Mouse (Mus musculus): Measurements from ENCODE around the gene Gm15557. TPM values are rescaled to one million over a fixed set of nuclear protein-coding genes. Genes with fewer than 3 reads are reported as not detected.

Gm15557 gene
- polyA plus RNA-seq, 1 experiment from 2014 or later: not detected

DNA sequence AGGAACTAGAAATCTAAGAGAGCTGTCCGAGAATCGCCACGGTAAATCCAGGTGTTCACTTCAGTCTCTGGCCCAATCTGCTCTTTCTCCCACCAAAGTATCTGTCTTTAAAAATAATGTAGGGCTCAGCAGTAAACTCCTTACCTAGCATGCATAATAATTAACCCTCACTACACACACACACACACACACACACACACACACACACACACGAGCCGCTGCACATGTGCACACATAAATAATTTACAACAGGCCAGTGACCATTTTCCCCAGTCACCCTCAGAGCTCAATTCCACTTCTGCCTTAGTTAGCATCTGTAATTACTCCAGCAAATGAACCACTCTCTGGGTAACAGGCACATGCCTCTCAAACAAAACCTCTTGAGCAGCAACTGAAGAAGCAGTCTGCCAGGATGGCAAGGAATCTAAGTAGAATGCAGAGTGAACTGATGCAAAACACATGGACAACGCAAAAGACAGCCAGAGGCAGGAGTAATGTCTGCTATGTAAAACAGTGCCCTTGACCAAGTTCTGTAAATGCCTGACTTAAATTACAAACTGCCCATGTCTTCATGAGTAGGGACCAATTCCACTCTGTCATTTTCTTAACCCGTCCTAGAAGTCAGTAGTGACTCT, 11.7 kb upstream of the Gm15557 start:
- H3K36me3 ChIP-seq (replicated peaks; ENCODE audit: control insufficient read depth, insufficient read depth, low read depth, low read length): no peaks in the 10 kb centered on the region
- ATAC-seq (replicated peaks; ENCODE audit: insufficient number of reproducible peaks, low FRiP score, low TSS enrichment, low read depth) (no peak), DNase-seq (ENCODE audit: low spot score) (peak; percentile 54)
- H3K27me3 ChIP-seq (ENCODE audit: control insufficient read depth, insufficient read depth, low read length): no peaks in the 10 kb centered on the region
- H3K9me3 ChIP-seq (replicated peaks; ENCODE audit: control insufficient read depth, low read length): no peaks in the 10 kb centered on the region
- peaks cover 2% of the 10 kb centered on the region; the same call in 1 of the 2 replicates for H3K4me1 ChIP-seq (ENCODE audit: control insufficient read depth, insufficient read depth, low read length)
- H3K27ac ChIP-seq (replicated peaks; ENCODE audit: low read depth, low read length): no peak overlapping the region
- H3K4me2 ChIP-seq (ENCODE audit: low read depth, low read length): peak overlapping the region; percentile 61
- peak overlapping the region; percentile 67 for H3K4me3 ChIP-seq (ENCODE audit: low read depth, low read length)
- H3K9ac ChIP-seq (replicated peaks; ENCODE audit: low read length): no peak overlapping the region
- 72% methylated on average over 7 of the region's 7 CpGs for WGBS

DNA sequence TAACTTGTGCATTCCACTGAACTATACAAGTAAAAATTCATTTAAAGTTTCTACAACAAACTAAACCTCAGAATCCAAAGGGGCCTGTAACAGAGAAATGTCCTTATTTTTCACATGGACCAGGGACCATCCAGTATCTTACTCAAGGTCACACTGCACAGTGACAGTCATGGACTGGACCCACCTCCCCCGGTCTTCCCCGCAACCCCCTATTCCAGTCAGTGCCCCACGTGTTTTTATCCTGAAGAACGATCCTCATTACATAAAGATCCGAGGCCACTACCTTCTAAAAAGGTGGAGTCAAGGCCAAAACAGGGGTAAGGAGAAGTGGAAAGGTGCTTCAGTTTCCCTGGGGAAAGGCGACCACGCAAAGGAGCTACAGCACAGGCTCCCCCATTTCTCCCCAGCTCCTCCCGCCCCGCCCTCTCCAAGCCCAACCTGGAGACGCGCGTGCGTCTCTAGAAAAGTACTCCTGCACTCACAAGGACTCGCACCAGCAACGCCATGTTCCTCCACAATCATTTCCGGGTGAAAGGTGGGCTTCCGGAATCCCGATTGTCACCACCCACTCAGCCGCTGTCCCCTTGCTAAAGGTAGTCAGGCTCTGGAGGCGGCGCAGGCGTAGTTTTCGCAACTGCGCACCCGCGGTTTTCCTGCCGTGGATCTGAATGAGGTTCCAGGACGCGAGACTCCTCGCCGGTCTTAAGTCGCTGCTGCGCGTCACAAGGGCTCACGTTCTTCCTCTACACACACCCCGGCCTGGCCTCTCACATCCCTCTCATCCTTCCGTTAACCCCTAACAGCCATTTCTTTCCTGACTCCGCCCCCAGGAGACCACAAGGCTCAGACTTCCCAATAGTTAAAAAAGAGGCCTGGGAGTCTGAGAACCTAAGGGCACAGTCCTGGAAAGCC, 10.7 kb upstream of the Gm15557 start, which contains the start of gene Uqcc1:
Gene Uqcc1 (minus strand): TSS at position 780 of the 912 bp plus-strand sequence.
- peak; percentile 90 for ATAC-seq (replicated peaks; ENCODE audit: insufficient number of reproducible peaks, low FRiP score, low TSS enrichment, low read depth)
- H3K36me3 ChIP-seq (replicated peaks; ENCODE audit: control insufficient read depth, insufficient read depth, low read depth, low read length): no peaks in the 10 kb centered on the region
- H3K4me1 ChIP-seq (ENCODE audit: control insufficient read depth, insufficient read depth, low read length): peaks cover 2% of the 10 kb centered on the region; the same call in 1 of the 2 replicates
- no peaks in the 10 kb centered on the region for H3K9me3 ChIP-seq (replicated peaks; ENCODE audit: control insufficient read depth, low read length)
- H3K9ac ChIP-seq (replicated peaks; ENCODE audit: low read length): peak within 1 kb of the TSS; percentile 70
- H3K4me3 ChIP-seq (ENCODE audit: low read depth, low read length): peak within 1 kb of the TSS; percentile 67
- WGBS: under 1% methylated on average over 38 of the region's 38 CpGs
- peak within 1 kb of the TSS; percentile 61 for H3K4me2 ChIP-seq (ENCODE audit: low read depth, low read length)
- no peaks in the 10 kb centered on the region for H3K27me3 ChIP-seq (ENCODE audit: control insufficient read depth, insufficient read depth, low read length)
- peak; percentile 96 for DNase-seq (ENCODE audit: low spot score)
- peak within 1 kb of the TSS; percentile 63 for H3K27ac ChIP-seq (replicated peaks; ENCODE audit: low read depth, low read length)

DNA sequence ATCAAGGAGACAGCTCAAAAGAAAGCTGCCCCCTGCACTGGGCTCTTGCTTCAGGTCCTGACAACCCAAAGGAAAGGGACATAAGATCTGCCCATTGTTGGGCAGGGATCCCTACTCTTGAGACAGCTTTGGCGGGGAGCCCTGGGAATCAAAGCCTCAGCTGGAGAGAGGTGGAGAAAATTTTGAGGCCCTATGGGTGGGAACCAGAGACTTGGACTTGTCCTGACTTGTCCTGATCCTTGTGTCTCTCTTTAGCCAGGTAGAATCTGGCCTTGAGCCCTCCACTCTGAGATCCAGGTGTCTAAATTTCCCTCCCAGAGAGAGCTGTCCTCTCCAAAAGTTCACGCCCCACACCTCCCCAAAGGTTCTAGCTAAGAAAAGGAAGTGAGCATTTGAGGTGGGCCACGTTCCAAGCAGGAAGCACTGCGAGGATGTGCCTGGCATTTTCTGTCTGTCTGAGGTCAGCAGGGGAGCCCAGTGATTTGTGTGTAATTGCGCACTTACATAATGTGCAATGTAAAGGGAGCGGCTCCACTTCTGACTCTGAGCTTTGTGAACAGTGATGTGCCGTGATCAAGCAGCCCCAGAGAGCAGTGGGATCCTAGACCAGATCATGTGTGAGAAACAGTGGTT, 515 bp upstream of the Gm15557 start:
- Histone ChIP-seq H3K4me1 (ENCODE audit: control insufficient read depth, insufficient read depth, low read length) (peaks cover 3% of the 10 kb centered on the region; the same call in 1 of the 2 replicates), H3K4me2 (ENCODE audit: low read depth, low read length) (no peak overlapping the region), H3K9me3 (replicated peaks; ENCODE audit: control insufficient read depth, low read length) (no peaks in the 10 kb centered on the region), H3K27me3 (ENCODE audit: control insufficient read depth, insufficient read depth, low read length) (no peaks in the 10 kb centered on the region), H3K36me3 (replicated peaks; ENCODE audit: control insufficient read depth, insufficient read depth, low read depth, low read length) (no peaks in the 10 kb centered on the region), H3K9ac (replicated peaks; ENCODE audit: low read length) (no peak overlapping the region), H3K27ac (replicated peaks; ENCODE audit: low read depth, low read length) (no peak overlapping the region), H3K4me3 (ENCODE audit: low read depth, low read length) (no peak overlapping the region)
- no peak for DNase-seq (ENCODE audit: low spot score)
- 68% methylated on average over 7 of the region's 7 CpGs for WGBS
- ATAC-seq (replicated peaks; ENCODE audit: insufficient number of reproducible peaks, low FRiP score, low TSS enrichment, low read depth): no peak

DNA sequence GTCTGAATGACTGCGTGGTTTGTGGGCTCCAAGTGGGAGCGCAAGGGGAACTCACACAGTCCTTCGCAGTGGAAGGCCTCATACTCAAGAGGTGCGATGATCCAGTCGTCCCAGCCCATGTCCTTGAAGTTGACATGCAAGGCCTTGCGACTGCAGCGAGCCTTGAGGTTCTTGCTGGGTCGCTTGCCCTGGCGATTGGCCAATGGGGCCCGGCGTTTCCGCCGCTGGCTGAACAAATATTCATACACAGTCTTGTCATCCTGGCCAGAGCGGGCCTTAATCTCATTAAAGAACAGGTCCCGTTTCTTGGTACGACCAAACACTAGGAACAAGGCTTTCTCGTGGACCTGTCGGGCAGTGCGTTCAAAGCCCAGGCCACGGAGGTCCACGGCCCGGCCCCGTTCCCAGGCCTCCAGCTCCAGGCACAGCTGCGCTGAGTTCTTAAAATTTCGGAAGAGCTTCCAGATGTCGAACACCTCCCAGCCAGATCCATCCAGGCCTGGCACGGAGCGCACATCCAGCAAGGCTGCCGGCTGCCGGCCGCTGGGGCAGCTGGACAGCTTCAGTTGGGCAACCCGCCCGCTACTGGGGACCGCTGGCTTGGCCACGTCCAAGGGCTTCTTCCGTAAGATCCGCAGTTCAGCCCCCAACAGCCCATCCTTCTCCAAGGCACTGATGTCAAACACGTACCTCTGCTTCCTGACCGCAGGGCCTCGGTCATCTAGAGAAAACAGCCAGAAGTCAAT, 1.3 kb downstream of the Gm15557 start:
- Histone ChIP-seq H3K27me3 (ENCODE audit: control insufficient read depth, insufficient read depth, low read length) (no peaks in the 10 kb centered on the region), H3K9me3 (replicated peaks; ENCODE audit: control insufficient read depth, low read length) (no peaks in the 10 kb centered on the region), H3K27ac (replicated peaks; ENCODE audit: low read depth, low read length) (no peak overlapping the region), H3K36me3 (replicated peaks; ENCODE audit: control insufficient read depth, insufficient read depth, low read depth, low read length) (no peaks in the 10 kb centered on the region), H3K4me3 (ENCODE audit: low read depth, low read length) (no peak overlapping the region), H3K9ac (replicated peaks; ENCODE audit: low read length) (no peak overlapping the region), H3K4me2 (ENCODE audit: low read depth, low read length) (no peak overlapping the region), H3K4me1 (ENCODE audit: control insufficient read depth, insufficient read depth, low read length) (peaks cover 3% of the 10 kb centered on the region; the same call in 1 of the 2 replicates)
- DNase-seq (ENCODE audit: low spot score) (no peak), ATAC-seq (replicated peaks; ENCODE audit: insufficient number of reproducible peaks, low FRiP score, low TSS enrichment, low read depth) (no peak)
- WGBS: 79% methylated on average over 40 of the region's 40 CpGs

DNA sequence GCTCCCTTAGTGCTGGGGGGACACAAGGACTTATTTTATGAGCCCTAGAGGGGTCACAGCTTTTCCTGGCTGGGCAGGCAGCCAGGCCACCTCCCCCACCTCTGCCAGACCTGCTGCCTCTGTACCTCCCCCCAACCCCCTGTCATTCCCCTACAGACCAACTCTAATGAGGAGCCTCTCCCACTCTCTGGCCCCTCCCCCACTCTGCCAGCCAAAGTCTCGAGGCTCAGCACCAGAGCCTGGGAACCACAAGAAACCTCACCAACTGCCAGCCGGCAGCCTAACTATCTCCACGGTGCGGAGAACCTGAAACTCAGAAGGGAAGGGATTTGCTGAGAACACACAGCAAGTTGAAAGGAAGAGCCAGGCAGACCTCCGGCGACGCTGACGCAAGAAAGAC, 2.9 kb downstream of the Gm15557 start:
- Histone ChIP-seq H3K36me3 (replicated peaks; ENCODE audit: control insufficient read depth, insufficient read depth, low read depth, low read length) (no peaks in the 10 kb centered on the region), H3K9ac (replicated peaks; ENCODE audit: low read length) (no peak overlapping the region; the same call in 1 of the 2 replicates), H3K9me3 (replicated peaks; ENCODE audit: control insufficient read depth, low read length) (no peaks in the 10 kb centered on the region), H3K4me1 (ENCODE audit: control insufficient read depth, insufficient read depth, low read length) (peaks cover 3% of the 10 kb centered on the region; the same call in 1 of the 2 replicates), H3K4me3 (ENCODE audit: low read depth, low read length) (no peak overlapping the region), H3K4me2 (ENCODE audit: low read depth, low read length) (peak overlapping the region; percentile 28), H3K27me3 (ENCODE audit: control insufficient read depth, insufficient read depth, low read length) (no peaks in the 10 kb centered on the region), H3K27ac (replicated peaks; ENCODE audit: low read depth, low read length) (no peak overlapping the region)
- DNase-seq (ENCODE audit: low spot score) (peak; percentile 62), ATAC-seq (replicated peaks; ENCODE audit: insufficient number of reproducible peaks, low FRiP score, low TSS enrichment, low read depth) (no peak)
- WGBS: 1% methylated on average over 8 of the region's 8 CpGs

DNA sequence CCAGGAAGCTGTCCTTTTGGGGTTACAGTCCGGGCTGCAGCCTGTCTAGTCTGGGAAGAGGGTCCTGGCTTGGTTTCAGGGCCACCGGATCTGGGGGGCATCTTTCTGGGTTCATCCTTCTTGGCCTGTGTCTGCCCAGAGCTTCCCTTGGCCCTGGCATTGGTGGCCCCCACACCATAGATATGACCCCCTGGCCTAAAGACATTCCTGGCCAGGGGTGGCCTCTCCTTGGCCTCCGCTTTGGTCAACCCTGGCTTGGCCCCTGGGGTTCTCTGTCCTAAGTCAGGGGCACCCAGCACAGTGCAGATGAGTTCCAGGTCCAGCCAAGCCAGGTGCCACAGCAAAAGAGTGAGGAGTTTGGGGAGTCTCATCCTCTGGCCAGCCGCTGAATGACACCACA, 4.2 kb downstream of the Gm15557 start:
- Histone ChIP-seq H3K4me1 (ENCODE audit: control insufficient read depth, insufficient read depth, low read length) (peaks cover 10% of the 10 kb centered on the region; the same call in 1 of the 2 replicates), H3K9ac (replicated peaks; ENCODE audit: low read length) (no peak overlapping the region), H3K27ac (replicated peaks; ENCODE audit: low read depth, low read length) (0 out of 2 replicates have a peak overlapping the region, but pooled peaks have one; percentile 47), H3K27me3 (ENCODE audit: control insufficient read depth, insufficient read depth, low read length) (no peaks in the 10 kb centered on the region), H3K36me3 (replicated peaks; ENCODE audit: control insufficient read depth, insufficient read depth, low read depth, low read length) (no peaks in the 10 kb centered on the region), H3K9me3 (replicated peaks; ENCODE audit: control insufficient read depth, low read length) (no peaks in the 10 kb centered on the region), H3K4me3 (ENCODE audit: low read depth, low read length) (no peak overlapping the region), H3K4me2 (ENCODE audit: low read depth, low read length) (peak overlapping the region; percentile 17; the same call in 1 of the 2 replicates)
- DNase-seq (ENCODE audit: low spot score) (no peak), ATAC-seq (replicated peaks; ENCODE audit: insufficient number of reproducible peaks, low FRiP score, low TSS enrichment, low read depth) (no peak)
- 77% methylated on average over 4 of the region's 4 CpGs for WGBS

DNA sequence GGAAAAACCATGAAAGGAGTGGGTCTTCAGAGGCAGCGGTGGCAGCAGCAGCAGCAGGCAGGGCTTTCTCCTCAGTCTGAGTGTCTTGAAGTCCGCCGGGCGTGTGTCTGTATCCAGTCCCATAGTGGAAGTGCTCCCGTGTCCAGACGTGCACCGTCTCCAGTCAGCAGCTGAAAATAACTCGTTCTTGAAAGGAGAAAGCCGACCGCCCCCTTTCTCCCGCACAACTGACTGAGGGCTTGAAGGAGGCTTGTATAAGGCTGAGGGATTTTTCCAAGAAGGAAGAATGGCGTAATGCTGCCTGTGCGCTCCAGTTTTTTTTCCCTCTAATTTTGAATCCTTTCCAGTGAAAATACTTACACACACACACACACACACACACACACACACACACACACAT, 4.6 kb downstream of the Gm15557 start, which contains the start of gene Gdf5:
Gene Gdf5 (minus strand): TSS at position 244 of the 400 bp plus-strand sequence.
- peak within 1 kb of the TSS; percentile 17; the same call in 1 of the 2 replicates for H3K4me2 ChIP-seq (ENCODE audit: low read depth, low read length)
- no peak for ATAC-seq (replicated peaks; ENCODE audit: insufficient number of reproducible peaks, low FRiP score, low TSS enrichment, low read depth)
- 41% methylated on average over 13 of the region's 13 CpGs for WGBS
- no peaks in the 10 kb centered on the region for H3K27me3 ChIP-seq (ENCODE audit: control insufficient read depth, insufficient read depth, low read length)
- no peak within 1 kb of the TSS for H3K4me3 ChIP-seq (ENCODE audit: low read depth, low read length)
- 0 out of 2 replicates have a peak within 1 kb of the TSS, but pooled peaks have one; percentile 47 for H3K27ac ChIP-seq (replicated peaks; ENCODE audit: low read depth, low read length)
- peaks cover 13% of the 10 kb centered on the region; the same call in 1 of the 2 replicates for H3K4me1 ChIP-seq (ENCODE audit: control insufficient read depth, insufficient read depth, low read length)
- H3K36me3 ChIP-seq (replicated peaks; ENCODE audit: control insufficient read depth, insufficient read depth, low read depth, low read length): no peaks in the 10 kb centered on the region
- H3K9me3 ChIP-seq (replicated peaks; ENCODE audit: control insufficient read depth, low read length): no peaks in the 10 kb centered on the region
- DNase-seq (ENCODE audit: low spot score): peak; percentile 41
- no peak within 1 kb of the TSS for H3K9ac ChIP-seq (replicated peaks; ENCODE audit: low read length)

All from embryonic facial prominence, embryonic 11.5 days (tissue).